Comparison of ENCODE assay signal across 9 mouse cellular contexts in the genomic region with DNA sequence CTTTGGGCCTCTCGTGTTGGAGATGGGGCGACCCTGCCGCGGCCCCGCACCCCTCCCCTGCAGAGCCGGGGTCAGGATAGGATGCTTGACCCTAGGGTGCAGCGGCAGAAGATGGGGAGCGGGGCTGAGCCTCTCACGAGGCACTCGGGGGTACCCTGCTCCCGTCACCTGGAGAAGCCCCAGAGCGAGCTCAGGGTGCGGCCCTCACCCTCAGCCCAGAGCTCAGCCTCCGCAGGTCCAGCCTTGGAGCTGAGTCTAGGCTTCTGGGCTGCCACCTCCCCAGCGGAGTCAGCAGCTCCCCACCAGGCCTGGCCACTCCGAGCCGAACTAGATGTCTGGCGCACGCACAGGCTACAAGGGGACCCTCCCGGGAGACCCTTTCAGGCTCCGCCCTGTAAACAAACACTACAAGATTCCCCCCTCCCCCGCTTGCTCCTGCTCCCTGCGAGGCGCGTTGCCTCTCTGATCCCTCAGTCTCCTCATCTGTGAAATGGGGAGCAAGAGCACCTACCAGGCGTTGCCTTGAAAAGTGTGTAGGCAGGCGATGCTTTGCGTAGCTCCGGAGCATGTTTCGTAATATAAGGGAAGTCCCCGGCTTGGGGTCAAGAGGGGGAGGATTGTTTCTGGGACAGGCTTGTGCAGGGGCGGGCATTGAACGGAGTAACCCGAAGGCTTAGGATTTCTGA. TPM values are rescaled to one million over a fixed set of nuclear protein-coding genes. Genes with fewer than 3 reads are reported as not detected.
DNase-seq lines count a peak whose midpoint lies in the region; ATAC-seq and TF ChIP-seq lines count a peak whose summit lies in the region.
"Had no signal": no experiment of that assay in that cellular context is flagged by ENCODE, and none has a peak within 500 bp of the region (broad histone marks: within the 10 kb centered on the region; RNA-seq: fewer than 3 reads in every experiment).

No protein-coding gene starts in this region.

- peaks cover 4% of the 10 kb centered on the region; the same call in 1 of the 2 replicates for H3K27me3 ChIP-seq in hindbrain, embryonic 11.5 days (ENCODE audit: control insufficient read depth, insufficient read depth, low read length)
- H3K27me3 ChIP-seq in liver, embryonic 16.5 days (ENCODE audit: control insufficient read depth, insufficient read depth, low read depth, low read length) = no peaks in the 10 kb centered on the region

- H3K9me3 ChIP-seq in hindbrain, embryonic 11.5 days (ENCODE audit: control insufficient read depth, low read length) = no peaks in the 10 kb centered on the region
- H3K9me3 ChIP-seq in liver, embryonic 16.5 days (replicated peaks; ENCODE audit: control insufficient read depth, low read length) = no peaks in the 10 kb centered on the region

- ATAC-seq in erythroid progenitor cell, adult 5-6 weeks (replicated peaks; ENCODE audit: low FRiP score, poor library complexity, severe bottlenecking) = peak; percentile 26; the same call in 1 of the 2 replicates
- ATAC-seq in hindbrain, embryonic 11.5 days (ENCODE audit: low FRiP score) = peak; percentile 38; the same call in 1 of the 2 replicates
- peak; percentile 9; the same call in 1 of the 2 replicates for ATAC-seq in liver, embryonic 16.5 days (ENCODE audit: low read depth)

- peak overlapping the region; percentile 51 for H3K4me3 ChIP-seq in bone marrow, adult 2 months (replicated peaks; ENCODE audit: control insufficient read depth, low read depth, low read length)
- H3K4me3 ChIP-seq in hindbrain, embryonic 11.5 days (ENCODE audit: low read depth, low read length) = peak overlapping the region; percentile 68
- H3K4me3 ChIP-seq in liver, embryonic 16.5 days (ENCODE audit: low read depth, low read length) = peak overlapping the region; percentile 78

- TF ChIP-seq CTCF in bone marrow, adult 2 months (IDR thresholded peaks at IDR 0.05; ENCODE audit: control insufficient read depth, insufficient read depth, low read length) = no peak

- DNase-seq in right cerebral cortex, adult 2 months (ENCODE audit: low spot score in 2 of 2) = peak; percentile 55 to 60
- DNase-seq in right cerebral cortex, postnatal 14 days = no peak
- DNase-seq in hindbrain, embryonic 11.5 days (ENCODE audit: low spot score) = peak; percentile 62
- DNase-seq in natural killer cell, adult 2 months (ENCODE audit: low spot score in 2 of 2) = peak; percentile 52 to 58
- no peak for DNase-seq in urinary bladder, postnatal 25 days (ENCODE audit: low spot score)

- under 1% methylated on average over 34 of the region's 34 CpGs for WGBS in bone marrow, adult 2 months
- WGBS in hindbrain, embryonic 11.5 days = 4% methylated on average over 32 of the region's 34 CpGs
- 0% methylated on average over 34 of the region's 34 CpGs for WGBS in liver, embryonic 16.5 days (ENCODE audit: insufficient replicate concordance)

- H3K9ac ChIP-seq in hindbrain, embryonic 11.5 days (ENCODE audit: low read depth, low read length) = peak overlapping the region; percentile 78
- H3K9ac ChIP-seq in liver, embryonic 16.5 days (ENCODE audit: low read depth, low read length) = peak overlapping the region; percentile 76

- no peaks in the 10 kb centered on the region for H3K36me3 ChIP-seq in hindbrain, embryonic 11.5 days (ENCODE audit: control insufficient read depth, insufficient read depth, low read length)
- no peaks in the 10 kb centered on the region for H3K36me3 ChIP-seq in liver, embryonic 16.5 days (ENCODE audit: control insufficient read depth, insufficient read depth)

- H3K27ac ChIP-seq in bone marrow, adult 2 months (ENCODE audit: control insufficient read depth, insufficient read depth, low read depth, low read length, poor library complexity) = peak overlapping the region; percentile 75
- no peak overlapping the region for H3K27ac ChIP-seq in hindbrain, embryonic 11.5 days (ENCODE audit: low read depth, low read length)
- H3K27ac ChIP-seq in liver, embryonic 16.5 days (ENCODE audit: low read length) = peak overlapping the region; percentile 73

- peak overlapping the region; percentile 91 for H3K4me2 ChIP-seq in hindbrain, embryonic 11.5 days (replicated peaks; ENCODE audit: low read depth, low read length)
- H3K4me2 ChIP-seq in liver, embryonic 16.5 days (ENCODE audit: low read depth, low read length) = peak overlapping the region; percentile 97

- no peak for TF ChIP-seq POLR2A in bone marrow, adult 2 months (IDR thresholded peaks at IDR 0.05; ENCODE audit: borderline replicate concordance, control insufficient read depth, low read depth, low read length)

- no peaks in the 10 kb centered on the region; the same call in 1 of the 2 replicates for H3K4me1 ChIP-seq in bone marrow, adult 2 months (ENCODE audit: control insufficient read depth, insufficient read depth, low read length)
- H3K4me1 ChIP-seq in hindbrain, embryonic 11.5 days (replicated peaks; ENCODE audit: control insufficient read depth, insufficient read depth, low read length) = peaks cover 7% of the 10 kb centered on the region; the same call in 1 of the 2 replicates
- peaks cover 53% of the 10 kb centered on the region for H3K4me1 ChIP-seq in liver, embryonic 16.5 days (ENCODE audit: control insufficient read depth, low read depth, low read length)

RNA-seq across cellular contexts. Expression of gene St6galnac6, which starts 7.9 kb away (rescaled TPM):
- 13.3 and 25.7 TPM in 2 replicates for polyA plus RNA-seq in bone marrow, adult 2 months (2011; ENCODE audit: insufficient read depth, insufficient read length, low replicate concordance, missing spikeins)
- not detected in 2 replicates for total RNA-seq in erythroid progenitor cell, adult 5-6 weeks (2015; ENCODE audit: low replicate concordance)
- total RNA-seq in erythroid progenitor cell, adult 5-6 weeks (2017; ENCODE audit: low replicate concordance) = 0.64 and 3.9 TPM in 2 replicates
- polyA plus RNA-seq in hindbrain, embryonic 11.5 days (2014; fragmentation: Nextera tagmentation; extraction: Ambion mirVana) = 3.2 and 5.0 TPM in 2 replicates
- 12.0 and 12.8 TPM in 2 replicates for polyA plus RNA-seq in liver, embryonic 16.5 days (2015; fragmentation: Nextera tagmentation; extraction: Ambion mirVana)

RNA-seq across cellular contexts. Expression of gene Ak1, which starts 14.2 kb away (rescaled TPM):
- 4.0 and 9.1 TPM in 2 replicates for polyA plus RNA-seq in bone marrow, adult 2 months (2011; ENCODE audit: insufficient read depth, insufficient read length, low replicate concordance, missing spikeins)
- total RNA-seq in erythroid progenitor cell, adult 5-6 weeks (2015; ENCODE audit: low replicate concordance) = 0.84 TPM in 1 of 2 replicates, not detected in the other
- total RNA-seq in erythroid progenitor cell, adult 5-6 weeks (2017; ENCODE audit: low replicate concordance) = not detected in 2 replicates
- 23.4 and 23.9 TPM in 2 replicates for polyA plus RNA-seq in hindbrain, embryonic 11.5 days (2014; fragmentation: Nextera tagmentation; extraction: Ambion mirVana)
- polyA plus RNA-seq in liver, embryonic 16.5 days (2015; fragmentation: Nextera tagmentation; extraction: Ambion mirVana) = 3.4 and 7.9 TPM in 2 replicates

RNA-seq across cellular contexts. Expression of gene St6galnac4, which starts 20.5 kb away (rescaled TPM):
- 8.6 and 18.7 TPM in 2 replicates for polyA plus RNA-seq in bone marrow, adult 2 months (2011; ENCODE audit: insufficient read depth, insufficient read length, low replicate concordance, missing spikeins)
- 2.9 and 3.8 TPM in 2 replicates for total RNA-seq in erythroid progenitor cell, adult 5-6 weeks (2015; ENCODE audit: low replicate concordance)
- total RNA-seq in erythroid progenitor cell, adult 5-6 weeks (2017; ENCODE audit: low replicate concordance) = 2.3 and 2.4 TPM in 2 replicates
- polyA plus RNA-seq in hindbrain, embryonic 11.5 days (2014; fragmentation: Nextera tagmentation; extraction: Ambion mirVana) = 12.9 and 13.4 TPM in 2 replicates
- 6.0 and 7.4 TPM in 2 replicates for polyA plus RNA-seq in liver, embryonic 16.5 days (2015; fragmentation: Nextera tagmentation; extraction: Ambion mirVana)

RNA-seq across cellular contexts. Expression of gene 9430097D07Rik, which starts 31.9 kb away (rescaled TPM):
- not detected in 2 replicates for polyA plus RNA-seq in bone marrow, adult 2 months (2011; ENCODE audit: insufficient read depth, insufficient read length, low replicate concordance, missing spikeins)
- not detected in 2 replicates for total RNA-seq in erythroid progenitor cell, adult 5-6 weeks (2015; ENCODE audit: low replicate concordance)
- total RNA-seq in erythroid progenitor cell, adult 5-6 weeks (2017; ENCODE audit: low replicate concordance) = 0.90 TPM in 1 of 2 replicates, not detected in the other
- polyA plus RNA-seq in hindbrain, embryonic 11.5 days (2014; fragmentation: Nextera tagmentation; extraction: Ambion mirVana) = 0.37 and 0.42 TPM in 2 replicates
- polyA plus RNA-seq in liver, embryonic 16.5 days (2015; fragmentation: Nextera tagmentation; extraction: Ambion mirVana) = 0.06 TPM in 1 of 2 replicates, not detected in the other
- polyA plus RNA-seq: gonadal fat pad, adult 2 months had no signal

RNA-seq across cellular contexts. Expression of gene Pip5kl1, which starts 32.8 kb away (rescaled TPM):
- not detected in 2 replicates for polyA plus RNA-seq in bone marrow, adult 2 months (2011; ENCODE audit: insufficient read depth, insufficient read length, low replicate concordance, missing spikeins)
- not detected in 2 replicates for total RNA-seq in erythroid progenitor cell, adult 5-6 weeks (2015; ENCODE audit: low replicate concordance)
- not detected in 2 replicates for total RNA-seq in erythroid progenitor cell, adult 5-6 weeks (2017; ENCODE audit: low replicate concordance)
- 2.1 and 2.6 TPM in 2 replicates for polyA plus RNA-seq in hindbrain, embryonic 11.5 days (2014; fragmentation: Nextera tagmentation; extraction: Ambion mirVana)
- polyA plus RNA-seq in liver, embryonic 16.5 days (2015; fragmentation: Nextera tagmentation; extraction: Ambion mirVana) = not detected in 2 replicates

Comparison
In these comparisons a context has a peak if more than half of its experiments do, and no peak if none do; other contexts are left out.
1. DNase-seq: peak in right cerebral cortex, adult 2 months (2 of 2), hindbrain, embryonic 11.5 days (single experiment) and natural killer cell, adult 2 months (2 of 2); none in right cerebral cortex, postnatal 14 days (single experiment) and urinary bladder, postnatal 25 days (single experiment).
2. Peak in every context shown above with its lines, with median percentiles within 50 percentile points of each other: H3K4me3 ChIP-seq and ATAC-seq.